Mouse (Mus musculus): ENCODE data around the gene Def6. TPM values are rescaled to one million over a fixed set of nuclear protein-coding genes. Genes with fewer than 3 reads are reported as not detected.
A peak's percentile ranks its signal among the peaks of the same experiment; 100 is the strongest.

Gene Def6
- polyA plus RNA-seq (2014; fragmentation: Nextera tagmentation; extraction: Ambion mirVana) = 2.4 and 2.7 TPM in 2 replicates

- WGBS = 19% methylated on average over 26 of the region's 26 CpGs
- H3K9me3 ChIP-seq (ENCODE audit: low read depth, low read length) = no peaks in the 10 kb centered on the region
- peak; percentile 91 for ATAC-seq (ENCODE audit: insufficient read depth)
These were observed at the start of gene Def6 for GRCm38 (mm10) chr17:28207591-28208313. Gene Def6 (plus strand): TSS chr17:28207778.

GRCm38 (mm10) chr17:28160361-28160760 is 47.2 kb upstream of the Def6 start:
- H3K27ac ChIP-seq (ENCODE audit: low read depth) = no peak overlapping the region
- 16% methylated on average over 10 of the region's 10 CpGs for WGBS
- no peak overlapping the region for H3K4me2 ChIP-seq
- DNase-seq (no peak), ATAC-seq (ENCODE audit: insufficient read depth) (no peak)
- peaks cover 3% of the 10 kb centered on the region; the same call in 1 of the 2 replicates for H3K27me3 ChIP-seq (ENCODE audit: insufficient read depth, low read length)
- H3K4me3 ChIP-seq (ENCODE audit: low read depth, low read length) = no peak overlapping the region
- no peaks in the 10 kb centered on the region for H3K4me1 ChIP-seq (ENCODE audit: insufficient read depth)
- TF ChIP-seq CTCF (IDR thresholded peaks at IDR 0.05; ENCODE audit: low read depth) = no peak
- no peak overlapping the region for H3K9ac ChIP-seq
- no peaks in the 10 kb centered on the region for H3K36me3 ChIP-seq (ENCODE audit: insufficient read depth)
- H3K9me3 ChIP-seq (ENCODE audit: low read depth, low read length) = no peaks in the 10 kb centered on the region

More at GRCm38 (mm10) chr17:28207591-28208313, at the start of gene Def6:
- Histone ChIP-seq H3K4me1 (ENCODE audit: insufficient read depth) (peaks cover 4% of the 10 kb centered on the region), H3K36me3 (ENCODE audit: insufficient read depth) (peaks cover 13% of the 10 kb centered on the region; the same call in 1 of the 2 replicates), H3K9ac (peak within 1 kb of the TSS; percentile 27), H3K4me3 (ENCODE audit: low read depth, low read length) (peak within 1 kb of the TSS; percentile 27), H3K27ac (ENCODE audit: low read depth) (peak within 1 kb of the TSS; percentile 67), H3K4me2 (peak within 1 kb of the TSS; percentile 57), H3K27me3 (ENCODE audit: insufficient read depth, low read length) (no peaks in the 10 kb centered on the region)
- TF ChIP-seq CTCF (IDR thresholded peaks at IDR 0.05; ENCODE audit: low read depth) = peak; percentile 69
- peak; percentile 91 for DNase-seq

GRCm38 (mm10) chr17:28161310-28161881 is 46.2 kb upstream of the Def6 start:
- no peak overlapping the region for H3K4me2 ChIP-seq

GRCm38 (mm10) chr17:28163666-28164065 is 43.9 kb upstream of the Def6 start:
- peak; percentile 99 for TF ChIP-seq CTCF (IDR thresholded peaks at IDR 0.05; ENCODE audit: low read depth)
- Histone ChIP-seq H3K4me2 (no peak overlapping the region), H3K9ac (no peak overlapping the region), H3K27me3 (ENCODE audit: insufficient read depth, low read length) (peaks cover 3% of the 10 kb centered on the region; the same call in 1 of the 2 replicates), H3K4me1 (ENCODE audit: insufficient read depth) (no peaks in the 10 kb centered on the region), H3K4me3 (ENCODE audit: low read depth, low read length) (no peak overlapping the region), H3K36me3 (ENCODE audit: insufficient read depth) (no peaks in the 10 kb centered on the region), H3K9me3 (ENCODE audit: low read depth, low read length) (no peaks in the 10 kb centered on the region), H3K27ac (ENCODE audit: low read depth) (no peak overlapping the region)
- DNase-seq (peak; percentile 85), ATAC-seq (ENCODE audit: insufficient read depth) (0 out of 2 replicates have a peak, but pooled peaks have one; percentile 5)
- 9% methylated on average over 6 of the region's 6 CpGs for WGBS

More at GRCm38 (mm10) chr17:28161310-28161881, 46.2 kb upstream of the Def6 start:
- 20% methylated on average over 11 of the region's 11 CpGs for WGBS
- no peaks in the 10 kb centered on the region for H3K36me3 ChIP-seq (ENCODE audit: insufficient read depth)
- DNase-seq = no peak
- no peaks in the 10 kb centered on the region for H3K9me3 ChIP-seq (ENCODE audit: low read depth, low read length)
- no peak for TF ChIP-seq CTCF (IDR thresholded peaks at IDR 0.05; ENCODE audit: low read depth)
- no peak overlapping the region for H3K4me3 ChIP-seq (ENCODE audit: low read depth, low read length)
- no peaks in the 10 kb centered on the region for H3K4me1 ChIP-seq (ENCODE audit: insufficient read depth)
- ATAC-seq (ENCODE audit: insufficient read depth) = no peak
- H3K27me3 ChIP-seq (ENCODE audit: insufficient read depth, low read length) = peaks cover 3% of the 10 kb centered on the region; the same call in 1 of the 2 replicates
- no peak overlapping the region for H3K9ac ChIP-seq
- H3K27ac ChIP-seq (ENCODE audit: low read depth) = no peak overlapping the region

- WGBS = 78% methylated on average over 6 of the region's 6 CpGs
- H3K36me3 ChIP-seq (ENCODE audit: insufficient read depth) = no peaks in the 10 kb centered on the region
- TF ChIP-seq CTCF (IDR thresholded peaks at IDR 0.05; ENCODE audit: low read depth) = no peak
- no peak overlapping the region for H3K9ac ChIP-seq
- DNase-seq = no peak
- ATAC-seq (ENCODE audit: insufficient read depth) = no peak
- H3K9me3 ChIP-seq (ENCODE audit: low read depth, low read length) = no peaks in the 10 kb centered on the region
- no peak overlapping the region for H3K4me2 ChIP-seq
- H3K27ac ChIP-seq (ENCODE audit: low read depth) = no peak overlapping the region
- no peak overlapping the region for H3K4me3 ChIP-seq (ENCODE audit: low read depth, low read length)
- H3K27me3 ChIP-seq (ENCODE audit: insufficient read depth, low read length) = no peaks in the 10 kb centered on the region; the same call in 1 of the 2 replicates
- peaks cover 6% of the 10 kb centered on the region for H3K4me1 ChIP-seq (ENCODE audit: insufficient read depth)
These were observed 36.9 kb upstream of the Def6 start for GRCm38 (mm10) chr17:28170460-28171305.

GRCm38 (mm10) chr17:28172690-28173089 is 34.9 kb upstream of the Def6 start:
- no peak overlapping the region for H3K9ac ChIP-seq
- H3K4me3 ChIP-seq (ENCODE audit: low read depth, low read length) = no peak overlapping the region
- no peak for TF ChIP-seq CTCF (IDR thresholded peaks at IDR 0.05; ENCODE audit: low read depth)
- H3K4me2 ChIP-seq = peak overlapping the region; percentile 0; the same call in 1 of the 2 replicates
- no peaks in the 10 kb centered on the region for H3K27me3 ChIP-seq (ENCODE audit: insufficient read depth, low read length)
- WGBS = 41% methylated on average over 9 of the region's 9 CpGs
- H3K27ac ChIP-seq (ENCODE audit: low read depth) = no peak overlapping the region
- ATAC-seq (ENCODE audit: insufficient read depth) = 0 out of 2 replicates have a peak, but pooled peaks have one; percentile 29
- peak; percentile 72 for DNase-seq
- no peaks in the 10 kb centered on the region for H3K36me3 ChIP-seq (ENCODE audit: insufficient read depth)
- H3K4me1 ChIP-seq (ENCODE audit: insufficient read depth) = peaks cover 10% of the 10 kb centered on the region
- no peaks in the 10 kb centered on the region for H3K9me3 ChIP-seq (ENCODE audit: low read depth, low read length)

All from lung, embryonic 14.5 days (tissue).